Mouse (Mus musculus) embryonic fibroblast, embryonic 13.5 days (primary cell): Measurements from ENCODE around the gene Fbxo48. TPM values are rescaled to one million over a fixed set of nuclear protein-coding genes. Genes with fewer than 3 reads are reported as not detected.

ENCODE experiments used
- H3K27ac ChIP-seq: 2 replicates; pipeline ENCODE4 v1.5.1; 2012; ENCODE audit warnings: low read length, control low read depth, inconsistent platforms; ENCODE audit not compliant: insufficient read depth
- H3K4me1 ChIP-seq: 2 replicates; pipeline ENCODE4 v1.6.1; 2011; ENCODE audit warnings: low read length; ENCODE audit not compliant: control insufficient read depth, insufficient read depth
- H3K4me3 ChIP-seq: 2 replicates; pipeline ENCODE4 v1.5.1; 2011; ENCODE audit warnings: mild to moderate bottlenecking, control low read depth, low read length; ENCODE audit not compliant: insufficient read depth
- CTCF ChIP-seq: IDR thresholded peaks from 2 replicates; pipeline ENCODE4 v1.5.1; 2011; ENCODE audit warnings: mild to moderate bottlenecking, control low read depth, low read length, moderate library complexity, borderline replicate concordance; ENCODE audit not compliant: insufficient read depth
- POLR2A ChIP-seq: IDR thresholded peaks from 2 replicates; pipeline ENCODE4 v1.6.1; 2011; ENCODE audit warnings: low read depth, mild to moderate bottlenecking, control low read depth, low read length, moderate library complexity
- polyA plus RNA-seq: library from polyadenylated mRNA; stranded (reverse); fragments of >200 nt; gene quantifications from 2 replicates; pipeline ENCODE4 v1.2.4, GENCODE M21; 2011; ENCODE audit warnings: low read depth; ENCODE audit not compliant: missing spikeins, insufficient read length

Gene Fbxo48
- polyA plus RNA-seq: 3.4 and 5.4 TPM in 2 replicates

GRCm38 (mm10) chr11:16950976-16951760 lies at the start of gene Fbxo48:
Fbxo48 (plus strand) TSS chr11:16951375.
- Histone ChIP-seq H3K4me1 (no peaks in the 10 kb centered on the region; the same call in 1 of the 2 replicates), H3K4me3 (peak within 1 kb of the TSS; percentile 89), H3K27ac (no peak within 1 kb of the TSS)
- TF ChIP-seq CTCF (no peak), POLR2A (peak; percentile 86)

- Histone ChIP-seq H3K4me3 (no peak overlapping the region), H3K27ac (peak overlapping the region; percentile 7), H3K4me1 (peaks cover 9% of the 10 kb centered on the region)
- TF ChIP-seq CTCF: no peak
- TF ChIP-seq POLR2A: no peak
Observed at GRCm38 (mm10) chr11:16904302-16905011, 46.7 kb upstream of the Fbxo48 start.

- no peak for TF ChIP-seq CTCF
- no peak for TF ChIP-seq POLR2A
- Histone ChIP-seq H3K27ac (peak overlapping the region; percentile 7; the same call in 1 of the 2 replicates), H3K4me1 (peaks cover 9% of the 10 kb centered on the region), H3K4me3 (no peak overlapping the region)
Observed at GRCm38 (mm10) chr11:16905012-16905332, 46.2 kb upstream of the Fbxo48 start.

GRCm38 (mm10) chr11:16906530-16906929 lies 44.6 kb upstream of the Fbxo48 start:
- Histone ChIP-seq H3K27ac (peak overlapping the region; percentile 78; the same call in 1 of the 2 replicates), H3K4me3 (no peak overlapping the region), H3K4me1 (peaks cover 9% of the 10 kb centered on the region)
- no peak for TF ChIP-seq POLR2A
- no peak for TF ChIP-seq CTCF

GRCm38 (mm10) chr11:16907517-16908129 lies 43.6 kb upstream of the Fbxo48 start:
- Histone ChIP-seq H3K27ac (peak overlapping the region; percentile 81), H3K4me1 (peaks cover 9% of the 10 kb centered on the region), H3K4me3 (no peak overlapping the region)
- TF ChIP-seq CTCF: no peak
- no peak for TF ChIP-seq POLR2A

GRCm38 (mm10) chr11:16914756-16915155 lies 36.4 kb upstream of the Fbxo48 start:
- no peak overlapping the region for H3K4me3 ChIP-seq
- H3K27ac ChIP-seq: no peak overlapping the region
- TF ChIP-seq CTCF: no peak
- no peak for TF ChIP-seq POLR2A
- no peaks in the 10 kb centered on the region for H3K4me1 ChIP-seq

- TF ChIP-seq CTCF (no peak), POLR2A (no peak)
- Histone ChIP-seq H3K27ac (no peak overlapping the region), H3K4me1 (no peaks in the 10 kb centered on the region), H3K4me3 (no peak overlapping the region)
Observed at GRCm38 (mm10) chr11:16915850-16916249, 35.3 kb upstream of the Fbxo48 start.

- no peak overlapping the region for H3K4me3 ChIP-seq
- no peaks in the 10 kb centered on the region for H3K4me1 ChIP-seq
- no peak overlapping the region for H3K27ac ChIP-seq
- TF ChIP-seq CTCF: no peak
- TF ChIP-seq POLR2A: no peak
Observed at GRCm38 (mm10) chr11:16917512-16917911, 33.7 kb upstream of the Fbxo48 start.

- H3K4me3 ChIP-seq: no peak overlapping the region
- H3K27ac ChIP-seq: no peak overlapping the region
- no peak for TF ChIP-seq CTCF
- TF ChIP-seq POLR2A: no peak
- H3K4me1 ChIP-seq: peaks cover 2% of the 10 kb centered on the region; the same call in 1 of the 2 replicates
Observed at GRCm38 (mm10) chr11:16932159-16932558, 19.0 kb upstream of the Fbxo48 start.
